Mouse (Mus musculus) neural tube, embryonic 14.5 days (tissue): ENCODE measurements at regions not wholly inside any gene's neighbourhood (a gene's known extent, or its start where the extent isn't known, plus 50 kb on each side); places are given as distances from the start of the nearest gene placed in this dataset.

ENCODE experiments used
- ATAC-seq: fragments of 200-750 bp; cut with Nextera tagmentation; 2 replicates; pipeline ENCODE4 v1.8.0; 2017; ENCODE audit warnings: low read depth, mild to moderate bottlenecking, moderate TSS enrichment, moderate library complexity
- H3K27ac ChIP-seq: fragments of 300-500 bp; sonication (generic); 2 replicates; pipeline ENCODE4 v1.5.1; 2014; ENCODE audit warnings: low read depth, mild to moderate bottlenecking, control low read depth, low read length, moderate library complexity, mixed read lengths
- H3K27me3 ChIP-seq: fragments of 300-500 bp; sonication (generic); 2 replicates; pipeline ENCODE4 v1.6.1; 2014; ENCODE audit warnings: low read length; ENCODE audit not compliant: control insufficient read depth, insufficient read depth
- H3K36me3 ChIP-seq: fragments of 300-500 bp; sonication (generic); 2 replicates; pipeline ENCODE4 v1.6.1; 2014; ENCODE audit warnings: low read length, mixed read lengths; ENCODE audit not compliant: control insufficient read depth, insufficient read depth
- H3K4me1 ChIP-seq: fragments of 300-500 bp; sonication (generic); 2 replicates; pipeline ENCODE4 v1.6.1; 2014; ENCODE audit warnings: low read length; ENCODE audit not compliant: control insufficient read depth, insufficient read depth
- H3K4me2 ChIP-seq: fragments of 300-500 bp; sonication (generic); 2 replicates; pipeline ENCODE4 v1.6.1; 2014; ENCODE audit warnings: mild to moderate bottlenecking, low read depth, low read length, control low read depth
- H3K4me3 ChIP-seq: fragments of 300-500 bp; sonication (generic); 2 replicates; pipeline ENCODE4 v1.5.1; 2014; ENCODE audit warnings: low read depth, low read length, control low read depth, mixed read lengths
- H3K9ac ChIP-seq: fragments of 300-500 bp; sonication (generic); replicated peaks from 2 replicates; pipeline ENCODE4 v1.6.1; 2014; ENCODE audit warnings: low read depth, mild to moderate bottlenecking, control low read depth, low read length, mixed read lengths
- H3K9me3 ChIP-seq: fragments of 300-500 bp; sonication (generic); 2 replicates; pipeline ENCODE4 v1.6.1; 2016; ENCODE audit warnings: low read length; ENCODE audit not compliant: control insufficient read depth
- WGBS: fragments of 180-500 bp; shearing (Covaris S2); extraction: QIAGEN DNeasy Blood & Tissue Kit; methylation state at CpG from one replicate; pipeline ENCODE4 v1.1.7; 2014; 5-methylcytosine and 5-hydroxymethylcytosine counted together

GRCm38 (mm10) chr3:38712078-38712873, 174.5 kb upstream of the Fat4 start:
- H3K27ac ChIP-seq = peak overlapping the region; percentile 66; the same call in 1 of the 2 replicates
- no peaks in the 10 kb centered on the region for H3K36me3 ChIP-seq
- H3K9ac ChIP-seq = no peak overlapping the region
- ATAC-seq = peak; percentile 85
- peaks cover 3% of the 10 kb centered on the region; the same call in 1 of the 2 replicates for H3K4me1 ChIP-seq
- WGBS = 22% methylated on average over 9 of the region's 9 CpGs
- H3K9me3 ChIP-seq = no peaks in the 10 kb centered on the region
- no peak overlapping the region for H3K4me2 ChIP-seq
- H3K27me3 ChIP-seq = no peaks in the 10 kb centered on the region
- H3K4me3 ChIP-seq = no peak overlapping the region

- no peak for ATAC-seq
- Histone ChIP-seq H3K4me3 (no peak overlapping the region), H3K9ac (no peak overlapping the region), H3K9me3 (no peaks in the 10 kb centered on the region), H3K27ac (no peak overlapping the region), H3K4me1 (peaks cover 3% of the 10 kb centered on the region; the same call in 1 of the 2 replicates), H3K36me3 (no peaks in the 10 kb centered on the region), H3K4me2 (no peak overlapping the region), H3K27me3 (no peaks in the 10 kb centered on the region)
- WGBS = 35% methylated on average over 6 of the region's 6 CpGs
Measured at GRCm38 (mm10) chr3:38711229-38711628, 175.5 kb upstream of the Fat4 start.

GRCm38 (mm10) chr3:38707891-38708290, 178.8 kb upstream of the Fat4 start:
- Histone ChIP-seq H3K4me2 (no peak overlapping the region), H3K27ac (no peak overlapping the region), H3K4me1 (peaks cover 2% of the 10 kb centered on the region; the same call in 1 of the 2 replicates), H3K4me3 (no peak overlapping the region), H3K9me3 (no peaks in the 10 kb centered on the region), H3K27me3 (no peaks in the 10 kb centered on the region), H3K9ac (no peak overlapping the region), H3K36me3 (no peaks in the 10 kb centered on the region)
- 72% methylated on average over 3 of the region's 3 CpGs for whole genome bisulfite sequencing
- no peak for ATAC-seq

- no peak overlapping the region for H3K9ac ChIP-seq
- no peak overlapping the region for H3K4me3 ChIP-seq
- H3K36me3 ChIP-seq = no peaks in the 10 kb centered on the region
- no peaks in the 10 kb centered on the region for H3K9me3 ChIP-seq
- H3K27me3 ChIP-seq = no peaks in the 10 kb centered on the region
- H3K27ac ChIP-seq = no peak overlapping the region
- ATAC-seq = no peak
- H3K4me1 ChIP-seq = no peaks in the 10 kb centered on the region
- WGBS = 85% methylated on average over 5 of the region's 5 CpGs
- H3K4me2 ChIP-seq = no peak overlapping the region
Measured at GRCm38 (mm10) chr3:38699206-38699605, 187.5 kb upstream of the Fat4 start.

GRCm38 (mm10) chr3:38697871-38698270, 188.9 kb upstream of the Fat4 start:
- 9% methylated on average over 8 of the region's 8 CpGs for WGBS
- Histone ChIP-seq H3K4me1 (no peaks in the 10 kb centered on the region), H3K9me3 (no peaks in the 10 kb centered on the region), H3K27ac (peak overlapping the region; percentile 62; the same call in 1 of the 2 replicates), H3K4me3 (no peak overlapping the region), H3K4me2 (no peak overlapping the region), H3K27me3 (no peaks in the 10 kb centered on the region), H3K36me3 (no peaks in the 10 kb centered on the region), H3K9ac (no peak overlapping the region)
- ATAC-seq = peak; percentile 82; the same call in 1 of the 2 replicates

GRCm38 (mm10) chr3:38697349-38697748, 189.4 kb upstream of the Fat4 start:
- Histone ChIP-seq H3K27me3 (no peaks in the 10 kb centered on the region), H3K27ac (no peak overlapping the region), H3K9ac (no peak overlapping the region), H3K4me2 (no peak overlapping the region), H3K4me1 (no peaks in the 10 kb centered on the region), H3K9me3 (no peaks in the 10 kb centered on the region), H3K4me3 (no peak overlapping the region), H3K36me3 (no peaks in the 10 kb centered on the region)
- 63% methylated on average over 2 of the region's 2 CpGs for WGBS
- no peak for ATAC-seq

GRCm38 (mm10) chr3:38695836-38696235, 190.9 kb upstream of the Fat4 start:
- Histone ChIP-seq H3K9me3 (no peaks in the 10 kb centered on the region), H3K36me3 (no peaks in the 10 kb centered on the region), H3K27ac (no peak overlapping the region), H3K9ac (no peak overlapping the region), H3K4me3 (no peak overlapping the region), H3K27me3 (no peaks in the 10 kb centered on the region), H3K4me1 (no peaks in the 10 kb centered on the region), H3K4me2 (no peak overlapping the region)
- ATAC-seq = no peak
- 73% methylated on average over 7 of the region's 7 CpGs for WGBS

- Histone ChIP-seq H3K9me3 (no peaks in the 10 kb centered on the region), H3K4me1 (no peaks in the 10 kb centered on the region), H3K27me3 (no peaks in the 10 kb centered on the region), H3K4me2 (no peak overlapping the region), H3K4me3 (no peak overlapping the region), H3K9ac (no peak overlapping the region), H3K27ac (no peak overlapping the region), H3K36me3 (no peaks in the 10 kb centered on the region)
- ATAC-seq = no peak
Measured at GRCm38 (mm10) chr3:38692768-38693167, 194.0 kb upstream of the Fat4 start.

GRCm38 (mm10) chr3:38684247-38684991, 199.8 kb upstream of the Ankrd50 start:
- 25% methylated on average over 4 of the region's 4 CpGs for whole genome bisulfite sequencing
- Histone ChIP-seq H3K4me1 (no peaks in the 10 kb centered on the region), H3K4me2 (no peak overlapping the region), H3K27me3 (no peaks in the 10 kb centered on the region), H3K36me3 (no peaks in the 10 kb centered on the region), H3K27ac (no peak overlapping the region), H3K4me3 (no peak overlapping the region), H3K9me3 (no peaks in the 10 kb centered on the region), H3K9ac (no peak overlapping the region)
- peak; percentile 54 for ATAC-seq
